Mouse (Mus musculus) cerebellum, adult 2 months (tissue): Measurements from ENCODE around the gene Tgfb2.

ENCODE experiments used
- CTCF ChIP-seq: fragments of 200-500 bp; IDR thresholded peaks from 2 replicates; pipeline ENCODE4 v1.5.1; 2011; ENCODE audit warnings: low read depth, mild to moderate bottlenecking, control low read depth, low read length, moderate library complexity, borderline replicate concordance; ENCODE audit not compliant: insufficient read depth
- POLR2A ChIP-seq: fragments of 200-500 bp; IDR thresholded peaks from 2 replicates; pipeline ENCODE4 v1.6.1; 2011; ENCODE audit warnings: low read length, control low read depth, borderline replicate concordance; ENCODE audit not compliant: insufficient read depth

- TF ChIP-seq CTCF (no peak), POLR2A (no peak)
Observed at GRCm38 (mm10) chr1:186635045-186635444, 70.7 kb downstream of the Tgfb2 start.
